Mouse (Mus musculus) adrenal gland (tissue): ENCODE measurements around the gene Nmrk2.

ENCODE experiments used
- intact Hi-C: fragments of 180-260 bp; cut with DNase I; formaldehyde crosslinking; loops from one replicate; pipeline ENCODE4 v1.15.1; 2025

The Nmrk2 gene

GRCm38 (mm10) chr10:81217267-81217666 is 15.4 kb upstream of the Nmrk2 start:
- intact Hi-C loops: loop anchor here (10.0 kb wide), 1 partner anchor 238 kb away; the partner anchor contains the start of gene Nfic

GRCm38 (mm10) chr10:81216810-81217209 is 15.0 kb upstream of the Nmrk2 start:
- intact Hi-C loops: loop anchor here (10.0 kb wide), 1 partner anchor 238 kb away; the partner anchor contains the start of gene Nfic

GRCm38 (mm10) chr10:81216260-81216659 is 14.4 kb upstream of the Nmrk2 start:
- intact Hi-C loops: loop anchor here (10.0 kb wide), 1 partner anchor 239 kb away; the partner anchor contains the start of gene Nfic

- intact Hi-C loops: loop anchor here (10.0 kb wide), 1 partner anchor 245 kb away; the partner anchor contains the start of gene Nfic
These were observed 8.3 kb upstream of the Nmrk2 start for GRCm38 (mm10) chr10:81210154-81210553.

GRCm38 (mm10) chr10:81204137-81204536 is 2.3 kb upstream of the Nmrk2 start:
- intact Hi-C loops: no loop called here

- intact Hi-C loops: no loop called here
These were observed 1.3 kb upstream of the Nmrk2 start for GRCm38 (mm10) chr10:81202978-81203720.

GRCm38 (mm10) chr10:81200605-81201287 is 1.1 kb downstream of the Nmrk2 start:
- intact Hi-C loops: no loop called here

GRCm38 (mm10) chr10:81200141-81200540 is 1.7 kb downstream of the Nmrk2 start:
- intact Hi-C loops: no loop called here

- intact Hi-C loops: loop anchor here (5.0 kb wide), 1 partner anchor 33 kb away; the partner anchor contains the start of genes Atcay and Zfr2
These were observed 2.9 kb downstream of the Nmrk2 start for GRCm38 (mm10) chr10:81198990-81199389.

GRCm38 (mm10) chr10:81198230-81198629 is 3.6 kb downstream of the Nmrk2 start:
- intact Hi-C loops: loop anchor here (5.0 kb wide), 1 partner anchor 34 kb away; the partner anchor contains the start of genes Atcay and Zfr2

GRCm38 (mm10) chr10:81197305-81197704 is 4.5 kb downstream of the Nmrk2 start:
- intact Hi-C loops: loop anchor here (5.0 kb wide), 1 partner anchor 35 kb away; the partner anchor contains the start of genes Atcay and Zfr2

GRCm38 (mm10) chr10:81196470-81197065 is 5.3 kb downstream of the Nmrk2 start:
- intact Hi-C loops: loop anchor here (5.0 kb wide), 1 partner anchor 36 kb away; the partner anchor contains the start of genes Atcay and Zfr2

- intact Hi-C loops: loop anchor here (2.0 to 5.0 kb wide), 2 partner anchors 24 to 37 kb away; partner anchors contain the start of genes Atcay and Zfr2
These were observed 6.6 kb downstream of the Nmrk2 start for GRCm38 (mm10) chr10:81195300-81195699.

GRCm38 (mm10) chr10:81193991-81194774 is 7.7 kb downstream of the Nmrk2 start:
- intact Hi-C loops: loop anchor here (2.0 kb wide), 1 partner anchor 25 kb away; no protein-coding TSS in a partner anchor

- intact Hi-C loops: no loop called here
These were observed 8.8 kb downstream of the Nmrk2 start for GRCm38 (mm10) chr10:81192968-81193501.

- intact Hi-C loops: no loop called here
These were observed 9.4 kb downstream of the Nmrk2 start for GRCm38 (mm10) chr10:81192270-81192967.

- intact Hi-C loops: no loop called here
These were observed 10.4 kb downstream of the Nmrk2 start for GRCm38 (mm10) chr10:81191342-81191982.

- intact Hi-C loops: no loop called here
These were observed 10.9 kb downstream of the Nmrk2 start for GRCm38 (mm10) chr10:81190912-81191321.

GRCm38 (mm10) chr10:81190236-81190911 is 11.5 kb downstream of the Nmrk2 start:
- intact Hi-C loops: no loop called here
